Mouse (Mus musculus) limb, embryonic 14.5 days (tissue): ENCODE results near the gene Sfi1. TPM values are rescaled to one million over a fixed set of nuclear protein-coding genes. Genes with fewer than 3 reads are reported as not detected.

ENCODE experiments used
- ATAC-seq: fragments of 200-750 bp; cut with Nextera tagmentation; 2 replicates; pipeline ENCODE4 v1.8.0; 2017; ENCODE audit warnings: low read depth, moderate number of reproducible peaks, moderate TSS enrichment; ENCODE audit not compliant: low FRiP score
- DNase-seq: peaks from one replicate; pipeline ENCODE4 v3.0.0-alpha.2; 2015; ENCODE audit warnings: low spot score
- H3K27ac ChIP-seq: fragments of 300-500 bp; sonication (generic); replicated peaks from 2 replicates; pipeline ENCODE4 v1.5.1; 2014; ENCODE audit warnings: low read depth, mild to moderate bottlenecking, low read length, moderate library complexity, mixed read lengths
- H3K27me3 ChIP-seq: fragments of 300-500 bp; sonication (generic); 2 replicates; pipeline ENCODE4 v1.6.1; 2014; ENCODE audit warnings: low read length, mixed read lengths; ENCODE audit not compliant: control insufficient read depth, insufficient read depth
- H3K36me3 ChIP-seq: fragments of 300-500 bp; sonication (generic); 2 replicates; pipeline ENCODE4 v1.6.1; 2014; ENCODE audit warnings: mild to moderate bottlenecking, low read length, moderate library complexity, mixed read lengths; ENCODE audit not compliant: control insufficient read depth, insufficient read depth
- H3K4me1 ChIP-seq: fragments of 300-500 bp; sonication (generic); 2 replicates; pipeline ENCODE4 v1.6.1; 2014; ENCODE audit warnings: antibody characterized with exemption, low read length, mixed read lengths; ENCODE audit not compliant: control insufficient read depth, insufficient read depth
- H3K4me2 ChIP-seq: fragments of 300-500 bp; sonication (generic); replicated peaks from 2 replicates; pipeline ENCODE4 v1.6.1; 2014; ENCODE audit warnings: low read depth, mild to moderate bottlenecking, low read length, moderate library complexity; ENCODE audit not compliant: severe bottlenecking
- H3K4me3 ChIP-seq: fragments of 300-500 bp; sonication (generic); replicated peaks from 2 replicates; pipeline ENCODE4 v1.5.1; 2014; ENCODE audit warnings: low read length
- H3K9ac ChIP-seq: fragments of 300-500 bp; sonication (generic); 2 replicates; pipeline ENCODE4 v1.6.1; 2014; ENCODE audit warnings: mild to moderate bottlenecking, low read depth, low read length, moderate library complexity; ENCODE audit not compliant: severe bottlenecking
- H3K9me3 ChIP-seq: fragments of 300-500 bp; sonication (generic); 2 replicates; pipeline ENCODE4 v1.6.1; 2016; ENCODE audit warnings: low read length; ENCODE audit not compliant: control insufficient read depth
- POLR2A ChIP-seq: fragments of 200-500 bp; IDR thresholded peaks from 2 replicates; pipeline ENCODE4 v1.8.0; 2012; ENCODE audit warnings: inconsistent platforms, mild to moderate bottlenecking, moderate library complexity, borderline replicate concordance; ENCODE audit not compliant: insufficient read depth, insufficient read length; ENCODE audit errors: extremely low read depth
- WGBS: fragments of 180-500 bp; shearing (Covaris S2); extraction: QIAGEN DNeasy Blood & Tissue Kit; methylation state at CpG from one replicate; pipeline ENCODE4 v1.1.7; 2014; 5-methylcytosine and 5-hydroxymethylcytosine counted together
- polyA plus RNA-seq, 2 experiments: library from polyadenylated mRNA; depleted of rRNA in 1 of 2; stranded (reverse) in 1 of 2; unstranded in 1 of 2; fragments of >200 nt; fragmentation: Nextera tagmentation in 1 of 2; extraction: Ambion mirVana in 1 of 2; gene quantifications; 2 replicates each; pipeline versions ENCODE4 v1.2.1 to v1.2.3; 2012 to 2014

Sfi1 gene
- polyA plus RNA-seq (2012; rRNA removed) (34.6 and 39.4 TPM in 2 replicates), polyA plus RNA-seq (2014; fragmentation: Nextera tagmentation; extraction: Ambion mirVana) (10.1 and 11.7 TPM in 2 replicates)

DNA sequence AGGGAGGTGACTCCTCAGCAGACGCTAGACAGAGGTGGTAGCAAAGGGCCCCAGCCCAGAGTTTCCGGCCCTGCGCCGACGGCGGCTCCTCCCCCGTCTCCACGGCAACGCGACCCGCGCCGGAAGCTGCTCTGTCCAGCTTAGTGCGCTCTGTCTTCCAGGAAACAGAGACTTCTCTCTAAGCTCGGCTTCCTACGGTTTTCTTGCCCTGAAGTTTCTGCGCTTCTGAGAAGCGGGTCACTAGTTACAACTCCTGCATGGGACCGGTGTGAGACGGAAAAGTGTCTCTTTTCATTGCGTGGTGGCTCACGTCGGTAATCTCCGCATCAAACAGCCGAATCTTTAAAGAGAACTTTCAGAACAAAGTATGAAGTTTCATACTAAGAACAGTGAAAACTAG, at the start of gene Sfi1:
TSS of gene Sfi1 (minus strand) at position 101 of the 400 bp plus-strand sequence.
- Histone ChIP-seq H3K4me1 (no peaks in the 10 kb centered on the region), H3K4me3 (no peak within 1 kb of the TSS), H3K4me2 (no peak within 1 kb of the TSS), H3K9me3 (no peaks in the 10 kb centered on the region), H3K36me3 (no peaks in the 10 kb centered on the region), H3K27ac (no peak within 1 kb of the TSS), H3K9ac (no peak within 1 kb of the TSS), H3K27me3 (no peaks in the 10 kb centered on the region)
- WGBS: 86% methylated on average over 25 of the region's 25 CpGs
- ATAC-seq (no peak), DNase-seq (no peak)
- no peak for TF ChIP-seq POLR2A

- Histone ChIP-seq H3K36me3 (peaks cover 92% of the 10 kb centered on the region), H3K27ac (no peak overlapping the region), H3K9me3 (no peaks in the 10 kb centered on the region), H3K4me1 (no peaks in the 10 kb centered on the region), H3K4me2 (no peak overlapping the region), H3K27me3 (no peaks in the 10 kb centered on the region), H3K4me3 (no peak overlapping the region), H3K9ac (no peak overlapping the region)
- DNase-seq (no peak), ATAC-seq (no peak)
- no peak for TF ChIP-seq POLR2A
- 96% methylated on average over 7 of the region's 7 CpGs for WGBS
Observed at GRCm38 (mm10) chr11:3242395-3242794, 49.1 kb upstream of the Sfi1 start.

GRCm38 (mm10) chr11:3235277-3235676, 42.0 kb upstream of the Sfi1 start:
- Histone ChIP-seq H3K27ac (no peak overlapping the region), H3K27me3 (no peaks in the 10 kb centered on the region), H3K4me2 (no peak overlapping the region), H3K9ac (no peak overlapping the region), H3K4me3 (no peak overlapping the region), H3K36me3 (peaks cover 86% of the 10 kb centered on the region), H3K9me3 (no peaks in the 10 kb centered on the region), H3K4me1 (no peaks in the 10 kb centered on the region)
- ATAC-seq: no peak
- no peak for DNase-seq
- 95% methylated on average over 5 of the region's 5 CpGs for WGBS
- TF ChIP-seq POLR2A: no peak

DNA sequence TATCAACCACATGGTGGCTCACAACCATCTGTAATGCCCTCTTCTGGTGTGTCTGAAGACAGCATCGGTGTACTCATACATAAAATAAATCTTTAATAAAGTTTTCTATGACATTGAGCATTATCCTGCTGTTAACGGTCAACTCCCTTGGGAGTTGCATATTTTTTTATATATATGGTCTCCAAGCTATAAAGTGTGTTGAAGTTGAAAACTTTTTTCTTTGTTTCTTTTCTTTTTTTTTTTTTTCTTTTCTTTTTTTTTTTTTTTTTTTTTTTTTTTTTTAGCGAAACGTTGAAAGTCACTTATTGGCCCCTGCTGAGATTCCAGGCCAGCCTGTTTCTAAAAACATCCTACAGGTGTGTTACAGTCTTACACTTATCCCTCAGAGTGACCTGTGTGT, 40.4 kb upstream of the Sfi1 start:
- Histone ChIP-seq H3K4me2 (no peak overlapping the region), H3K9me3 (no peaks in the 10 kb centered on the region), H3K4me1 (no peaks in the 10 kb centered on the region), H3K27ac (no peak overlapping the region), H3K4me3 (no peak overlapping the region), H3K9ac (no peak overlapping the region), H3K27me3 (no peaks in the 10 kb centered on the region), H3K36me3 (peaks cover 90% of the 10 kb centered on the region)
- no peak for DNase-seq
- WGBS: 91% methylated on average over 4 of the region's 4 CpGs
- ATAC-seq: no peak
- TF ChIP-seq POLR2A: no peak

DNA sequence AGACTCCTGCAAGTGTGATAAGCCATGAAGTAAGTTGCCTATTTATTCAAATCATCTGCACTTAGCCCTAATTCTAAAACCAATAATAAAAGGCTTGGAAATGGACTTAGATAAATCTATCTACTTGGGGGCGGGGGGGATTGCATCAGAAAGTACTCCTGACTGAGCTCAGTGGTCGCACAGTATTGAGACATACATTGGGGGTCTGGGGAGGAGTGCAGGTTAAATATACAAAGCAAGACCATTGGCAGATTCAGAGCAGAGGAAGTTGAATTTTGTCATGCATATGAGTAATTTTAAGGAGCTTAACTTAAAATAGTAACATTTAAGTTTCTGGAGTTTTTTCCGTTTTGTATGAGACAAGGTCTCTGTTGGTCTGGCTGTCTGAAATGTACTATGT, 39.0 kb upstream of the Sfi1 start:
- 91% methylated on average over 3 of the region's 3 CpGs for WGBS
- Histone ChIP-seq H3K4me3 (no peak overlapping the region), H3K9ac (no peak overlapping the region), H3K9me3 (no peaks in the 10 kb centered on the region), H3K27ac (no peak overlapping the region), H3K36me3 (peaks cover 84% of the 10 kb centered on the region), H3K27me3 (no peaks in the 10 kb centered on the region), H3K4me2 (no peak overlapping the region), H3K4me1 (no peaks in the 10 kb centered on the region)
- DNase-seq (no peak), ATAC-seq (no peak)
- TF ChIP-seq POLR2A: no peak

DNA sequence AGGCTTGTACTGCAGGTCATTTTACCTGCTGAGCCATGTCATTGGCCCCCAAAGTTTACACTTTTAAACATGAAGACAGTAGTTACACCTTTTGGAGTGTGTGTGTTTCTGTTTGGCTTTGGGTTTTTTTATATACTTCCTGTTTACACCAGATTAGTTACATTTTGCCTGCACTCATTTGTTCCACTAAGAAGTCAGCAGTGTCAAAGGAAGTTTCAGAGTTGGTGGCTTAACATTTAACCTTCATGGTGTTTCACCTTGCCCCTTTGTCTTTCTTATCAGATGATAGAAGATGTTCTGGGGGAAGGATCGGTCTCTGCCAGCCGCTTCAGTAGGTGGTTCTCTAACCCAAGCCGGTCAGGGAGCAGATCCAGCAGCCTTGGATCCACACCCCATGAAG, 33.9 kb upstream of the Sfi1 start:
- Histone ChIP-seq H3K9me3 (no peaks in the 10 kb centered on the region), H3K36me3 (peaks cover 88% of the 10 kb centered on the region), H3K4me1 (no peaks in the 10 kb centered on the region), H3K4me2 (no peak overlapping the region), H3K27me3 (no peaks in the 10 kb centered on the region), H3K27ac (no peak overlapping the region), H3K9ac (no peak overlapping the region), H3K4me3 (no peak overlapping the region)
- 92% methylated on average over 3 of the region's 3 CpGs for WGBS
- no peak for TF ChIP-seq POLR2A
- DNase-seq (no peak), ATAC-seq (no peak)
